Mouse (Mus musculus) ovary, postnatal 14 days (tissue): Measurements from ENCODE around the gene Gm3099.
"Not testable (repeated sequence)": the region's sequence is repeated elsewhere in the genome, so short reads cannot be mapped to it uniquely, and the experiment has no call there.

Source experiments
- DNase-seq: peaks from one replicate; pipeline ENCODE4 v3.0.0; 2022; ENCODE audit warnings: low spot score

The Gm3099 gene

DNA sequence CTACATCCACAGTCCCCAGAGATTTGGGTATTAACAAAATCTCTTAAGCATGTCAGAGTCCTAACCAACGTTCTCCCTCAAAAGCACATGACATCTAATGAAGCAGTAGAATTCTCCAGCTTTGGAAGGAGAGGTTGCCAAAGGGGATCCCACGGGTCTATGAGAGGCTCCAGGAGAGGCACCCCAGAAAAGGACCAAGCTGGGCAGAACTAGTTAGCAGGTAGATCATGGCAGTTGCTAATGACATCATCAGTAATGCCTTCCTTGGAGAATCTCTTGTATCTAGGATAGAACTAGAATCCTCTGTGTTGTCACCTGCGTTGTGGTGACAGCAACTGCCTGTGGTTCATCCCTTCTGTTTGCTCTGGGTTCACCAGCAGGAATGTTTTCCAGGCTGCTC lies at the start of gene Gm3099:
Gene Gm3099 (plus strand): TSS at position 301 of the 400 bp plus-strand sequence.
- not testable (repeated sequence) for DNase-seq

DNA sequence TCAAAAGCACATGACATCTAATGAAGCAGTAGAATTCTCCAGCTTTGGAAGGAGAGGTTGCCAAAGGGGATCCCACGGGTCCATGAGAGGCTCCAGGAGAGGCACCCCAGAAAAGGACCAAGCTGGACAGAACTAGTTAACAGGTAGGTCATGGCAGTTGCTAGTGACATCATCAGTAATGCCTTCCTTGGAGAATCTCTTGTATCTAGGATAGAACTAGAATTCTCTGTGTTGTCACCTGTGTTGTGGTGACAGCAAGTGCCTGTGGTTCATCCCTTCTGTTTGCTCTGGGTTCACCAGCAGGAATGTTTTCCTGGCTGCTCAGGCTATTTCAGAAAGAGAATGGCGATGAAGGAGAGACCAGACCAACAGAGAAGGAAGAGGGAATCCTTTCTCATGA lies 34.9 kb upstream of the Gm3099 start, which contains the start of gene Gm3095:
Gene Gm3095 (plus strand): TSS at position 301 of the 400 bp plus-strand sequence.
- DNase-seq = not testable (repeated sequence)

DNA sequence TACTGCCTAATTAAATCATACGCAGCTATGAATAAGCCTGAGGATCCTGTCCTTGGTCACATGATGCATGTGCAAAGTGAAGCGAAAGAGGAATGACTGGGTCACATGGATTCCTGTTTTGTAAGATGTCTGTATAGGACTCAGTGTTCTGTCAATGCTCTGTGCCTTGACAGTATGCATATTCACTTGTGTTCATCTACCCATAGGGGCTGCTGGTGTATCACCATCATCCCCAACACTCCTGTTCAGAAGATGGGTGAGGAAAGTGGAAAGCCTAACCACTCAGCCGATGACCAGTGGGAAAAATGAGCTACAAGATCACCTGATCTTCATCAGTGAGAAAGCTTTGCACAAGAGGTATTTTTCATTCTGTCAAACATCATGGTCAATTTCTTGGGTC lies 25.4 kb downstream of the Gm3099 start, which contains the start of gene Gm5796:
Gene Gm5796 (plus strand): TSS at position 301 of the 400 bp plus-strand sequence.
- not testable (repeated sequence) for DNase-seq
